ENCODE assay signal across 8 mouse cellular contexts in the genomic region with DNA sequence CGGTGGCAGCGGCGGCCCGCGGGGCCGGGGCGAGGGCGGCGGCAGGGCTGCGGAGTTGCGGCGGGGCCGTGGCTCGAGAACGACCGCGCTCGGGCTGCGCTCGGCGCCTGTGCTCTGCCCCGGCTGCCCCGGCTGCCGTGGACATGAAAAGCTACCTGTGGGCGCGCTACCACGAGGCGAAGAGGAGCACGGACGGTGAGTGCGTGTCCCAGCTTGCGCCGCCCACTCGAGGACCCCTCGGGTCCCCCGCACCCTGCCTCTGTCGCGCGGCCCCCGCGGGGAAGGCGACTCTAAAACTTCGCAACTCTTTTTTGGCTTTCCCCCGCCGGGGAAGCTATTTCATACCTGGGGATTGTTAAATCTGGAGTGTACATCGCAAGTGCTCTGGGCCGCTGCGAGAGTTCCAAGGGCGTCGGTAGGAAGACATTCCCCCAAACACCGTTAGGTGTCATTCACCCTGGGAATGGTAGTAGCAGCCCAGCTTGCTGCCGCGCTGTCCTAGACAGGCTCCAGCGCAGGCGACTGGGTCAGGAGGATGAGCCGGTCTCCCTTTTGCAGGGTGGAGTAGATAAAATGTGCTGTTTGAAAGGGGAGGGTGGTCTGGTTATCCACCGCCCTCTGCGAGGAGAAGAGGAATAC. TPM values are rescaled to one million over a fixed set of nuclear protein-coding genes. Genes with fewer than 3 reads are reported as not detected.
DNase-seq lines count a peak whose midpoint lies in the region; ATAC-seq and TF ChIP-seq lines count a peak whose summit lies in the region.

No protein-coding gene starts in this region.

- intact Hi-C loops in gastrocnemius, adult 2 months (cut with DNase I): loop anchor here (2.0 to 5.0 kb wide), 2 partner anchors 48 to 72 kb away; a partner anchor contains a TSS
- intact Hi-C loops in left cerebral cortex, postnatal 14 days (cut with DNase I): loop anchor here (2.0 to 5.0 kb wide), 2 partner anchors 74 to 193 kb away; a partner anchor contains a TSS

- no peaks in the 10 kb centered on the region for H3K9me3 ChIP-seq in intestine, embryonic 16.5 days (ENCODE audit: control insufficient read depth, low read length)
- no peaks in the 10 kb centered on the region for H3K9me3 ChIP-seq in neural tube, embryonic 15.5 days (replicated peaks)

- H3K4me1 ChIP-seq in brown adipose tissue, adult 24 weeks (ENCODE audit: control insufficient read depth, insufficient read depth, insufficient read length, low read length): no peaks in the 10 kb centered on the region; the same call in 1 of the 2 replicates
- H3K4me1 ChIP-seq in intestine, embryonic 16.5 days (ENCODE audit: control insufficient read depth, insufficient read depth, low read length): peaks cover 21% of the 10 kb centered on the region
- peaks cover 7% of the 10 kb centered on the region for H3K4me1 ChIP-seq in lung, adult 2 months (ENCODE audit: control insufficient read depth, insufficient read depth, low read length)
- peaks cover 43% of the 10 kb centered on the region for H3K4me1 ChIP-seq in neural tube, embryonic 15.5 days

- H3K4me3 ChIP-seq in brown adipose tissue, adult 24 weeks (ENCODE audit: insufficient read depth, low read depth, low read length): peak overlapping the region; percentile 70
- peak overlapping the region; percentile 84 for H3K4me3 ChIP-seq in gastrocnemius, adult 2 months
- H3K4me3 ChIP-seq in intestine, embryonic 16.5 days (ENCODE audit: low read length): peak overlapping the region; percentile 67
- peak overlapping the region; percentile 73 for H3K4me3 ChIP-seq in lung, adult 2 months (replicated peaks; ENCODE audit: extremely low read depth, low read depth, low read length)
- peak overlapping the region; percentile 64 for H3K4me3 ChIP-seq in neural tube, embryonic 15.5 days (replicated peaks)

- peak overlapping the region; percentile 46; the same call in 1 of the 2 replicates for H3K27ac ChIP-seq in brown adipose tissue, adult 24 weeks (replicated peaks; ENCODE audit: low read depth, low read length)
- H3K27ac ChIP-seq in gastrocnemius, adult 2 months: peak overlapping the region; percentile 97
- H3K27ac ChIP-seq in intestine, embryonic 16.5 days (ENCODE audit: low read length): no peak overlapping the region
- peak overlapping the region; percentile 68 for H3K27ac ChIP-seq in neural tube, embryonic 15.5 days (replicated peaks)

- ATAC-seq in intestine, embryonic 16.5 days: 0 out of 2 replicates have a peak, but pooled peaks have one; percentile 7
- peak; percentile 58 for ATAC-seq in neural tube, embryonic 15.5 days (ENCODE audit: low FRiP score)

- TF ChIP-seq CTCF in gastrocnemius, adult 2 months (IDR thresholded peaks at IDR 0.05): peak; percentile 33; the same call in 1 of the 2 replicates
- no peak for TF ChIP-seq CTCF in lung, adult 2 months (IDR thresholded peaks at IDR 0.05; ENCODE audit: insufficient read depth, low read length)

- TF ChIP-seq POLR2A in lung, adult 2 months (IDR thresholded peaks at IDR 0.05; ENCODE audit: borderline replicate concordance, extremely low read depth, low read depth, low read length): no peak

- H3K36me3 ChIP-seq in intestine, embryonic 16.5 days (ENCODE audit: control insufficient read depth, insufficient read depth, low read length): no peaks in the 10 kb centered on the region
- H3K36me3 ChIP-seq in neural tube, embryonic 15.5 days: no peaks in the 10 kb centered on the region

- peak; percentile 32 for DNase-seq in urinary bladder, adult 2 months (ENCODE audit: low spot score)
- DNase-seq in urinary bladder, postnatal 4 days (ENCODE audit: low spot score in 2 of 2): no peak
- peak; percentile 73 for DNase-seq in gastrocnemius, adult 2 months
- peak; percentile 44 for DNase-seq in lung, adult 2 months
- DNase-seq in left cerebral cortex, postnatal 14 days (ENCODE audit: low spot score in 2 of 2): no peak

- H3K4me2 ChIP-seq in intestine, embryonic 16.5 days (ENCODE audit: low read depth, low read length): peak overlapping the region; percentile 100
- peak overlapping the region; percentile 83 for H3K4me2 ChIP-seq in neural tube, embryonic 15.5 days

- peak overlapping the region; percentile 77 for H3K9ac ChIP-seq in intestine, embryonic 16.5 days (ENCODE audit: low read depth, low read length)
- peak overlapping the region; percentile 59 for H3K9ac ChIP-seq in neural tube, embryonic 15.5 days (replicated peaks)

- H3K27me3 ChIP-seq in intestine, embryonic 16.5 days (replicated peaks; ENCODE audit: control insufficient read depth, insufficient read depth, low read length): no peaks in the 10 kb centered on the region; the same call in 1 of the 2 replicates
- no peaks in the 10 kb centered on the region for H3K27me3 ChIP-seq in neural tube, embryonic 15.5 days (replicated peaks)

- under 1% methylated on average over 58 of the region's 58 CpGs for WGBS in intestine, embryonic 16.5 days
- WGBS in lung, adult 2 months: under 1% methylated on average over 58 of the region's 58 CpGs
- under 1% methylated on average over 31 of the region's 58 CpGs for WGBS in neural tube, embryonic 15.5 days

RNA-seq across cellular contexts. Expression of a gene that starts 0.4 kb away (rescaled TPM):
- polyA plus RNA-seq in urinary bladder, adult 2 months (2012; rRNA removed): 18.3 and 22.4 TPM in 2 replicates
- 2.7 and 2.8 TPM in 2 replicates for polyA plus RNA-seq in brown adipose tissue, adult 24 weeks (2012; ENCODE audit: insufficient read depth, insufficient read length, missing spikeins)
- 10 to 100 TPM; 36.1 to 77.7 TPM for total RNA-seq in gastrocnemius, adult 2 months (2021)
- 0.91 and 1.0 TPM in 2 replicates for polyA plus RNA-seq in intestine, embryonic 16.5 days (2015; fragmentation: Nextera tagmentation; extraction: Ambion mirVana)
- polyA plus RNA-seq in lung, adult 2 months (2012; rRNA removed): 8.6 and 12.8 TPM in 2 replicates
- 8.0 and 9.9 TPM in 2 replicates for polyA plus RNA-seq in neural tube, embryonic 15.5 days (2015; fragmentation: Nextera tagmentation; extraction: Ambion mirVana)
- total RNA-seq in left cerebral cortex, postnatal 14 days (2021): 10 to 100 TPM; 71.2 to 71.8 TPM

RNA-seq across cellular contexts. Expression of a gene that starts 15.5 kb away (rescaled TPM):
- polyA plus RNA-seq in urinary bladder, adult 2 months (2012; rRNA removed): not detected in 2 replicates
- polyA plus RNA-seq in brown adipose tissue, adult 24 weeks (2012; ENCODE audit: insufficient read depth, insufficient read length, missing spikeins): 2.0 TPM in 1 of 2 replicates, not detected in the other
- 10 to 100 TPM; 16.7 to 32.1 TPM for total RNA-seq in gastrocnemius, adult 2 months (2021)
- polyA plus RNA-seq in intestine, embryonic 16.5 days (2015; fragmentation: Nextera tagmentation; extraction: Ambion mirVana): not detected in 2 replicates
- polyA plus RNA-seq in lung, adult 2 months (2012; rRNA removed): not detected in 2 replicates
- polyA plus RNA-seq in neural tube, embryonic 15.5 days (2015; fragmentation: Nextera tagmentation; extraction: Ambion mirVana): not detected in 2 replicates
- total RNA-seq in left cerebral cortex, postnatal 14 days (2021): 10 to 100 TPM; 20.0 to 21.1 TPM

Comparison
In these comparisons a context has a peak if more than half of its experiments do, and no peak if none do; other contexts are left out.
1. DNase-seq: peak in urinary bladder, adult 2 months (single experiment), gastrocnemius, adult 2 months (single experiment) and lung, adult 2 months (single experiment); none in urinary bladder, postnatal 4 days (0 of 2) and left cerebral cortex, postnatal 14 days (0 of 2).
2. Peak in every context shown above with its lines, with median percentiles within 50 percentile points of each other: H3K4me3 ChIP-seq.